Mouse (Mus musculus) spleen, postnatal 4 days (tissue): ENCODE measurements around the gene Ddx31.

Source experiments
- DNase-seq, 2 experiments: peaks; one replicate each; pipeline ENCODE4 v3.0.0; 2022; ENCODE audit warnings: low spot score in 2 of 2

The Ddx31 gene

GRCm38 (mm10) chr2:28911331-28912038, 71.3 kb downstream of the Ddx31 start:
- no peak for DNase-seq

GRCm38 (mm10) chr2:28912039-28912700, 72.0 kb downstream of the Ddx31 start:
- no peak for DNase-seq

GRCm38 (mm10) chr2:28912961-28913360, 72.8 kb downstream of the Ddx31 start:
- no peak for DNase-seq

GRCm38 (mm10) chr2:28914121-28914520, 73.9 kb downstream of the Ddx31 start:
- DNase-seq: no peak

- no peak for DNase-seq
Measured at GRCm38 (mm10) chr2:28915104-28915738, 75.0 kb downstream of the Ddx31 start.

- DNase-seq: peak; percentile 72 to 88
Measured at GRCm38 (mm10) chr2:28915768-28916512, 75.7 kb downstream of the Ddx31 start.

GRCm38 (mm10) chr2:28916513-28916865, 76.3 kb downstream of the Ddx31 start, which contains the start of gene Barhl1:
Gene Barhl1, minus strand, starts transcription at chr2:28916668.
- no peak for DNase-seq

GRCm38 (mm10) chr2:28917156-28917517, 76.9 kb downstream of the Ddx31 start:
- DNase-seq: no peak

GRCm38 (mm10) chr2:28917518-28918361, 77.5 kb downstream of the Ddx31 start:
- DNase-seq: no peak

- DNase-seq: no peak
Measured at GRCm38 (mm10) chr2:28919001-28919400, 78.8 kb downstream of the Ddx31 start.

- peak; percentile 33 to 79 for DNase-seq
Measured at GRCm38 (mm10) chr2:28923912-28924311, 83.7 kb downstream of the Ddx31 start.

GRCm38 (mm10) chr2:28930571-28930970, 90.4 kb downstream of the Ddx31 start:
- DNase-seq: no peak

- DNase-seq: no peak
Measured at GRCm38 (mm10) chr2:28938997-28939396, 98.8 kb downstream of the Ddx31 start.

- DNase-seq: no peak
Measured at GRCm38 (mm10) chr2:28943666-28944516, 103.7 kb downstream of the Ddx31 start.

GRCm38 (mm10) chr2:28945388-28945787, 105.2 kb downstream of the Ddx31 start:
- no peak for DNase-seq

GRCm38 (mm10) chr2:28946312-28946711, 106.1 kb downstream of the Ddx31 start:
- DNase-seq: no peak

- no peak for DNase-seq
Measured at GRCm38 (mm10) chr2:28952981-28953380, 112.8 kb downstream of the Ddx31 start.

GRCm38 (mm10) chr2:28954595-28954994, 114.4 kb downstream of the Ddx31 start:
- no peak for DNase-seq
